Mouse (Mus musculus): ENCODE results near the gene Top2a.

GRCm38 (mm10) chr11:98945605-98945977 is 78.4 kb downstream of the Top2a start:
- TF ChIP-seq CTCF (IDR thresholded peaks at IDR 0.05; ENCODE audit: borderline replicate concordance, insufficient read depth, low read length) (no peak), POLR2A (IDR thresholded peaks at IDR 0.05; ENCODE audit: low read depth, low read length) (no peak)
